Mouse (Mus musculus): Measurements from ENCODE around the gene Stk32b.

DNA sequence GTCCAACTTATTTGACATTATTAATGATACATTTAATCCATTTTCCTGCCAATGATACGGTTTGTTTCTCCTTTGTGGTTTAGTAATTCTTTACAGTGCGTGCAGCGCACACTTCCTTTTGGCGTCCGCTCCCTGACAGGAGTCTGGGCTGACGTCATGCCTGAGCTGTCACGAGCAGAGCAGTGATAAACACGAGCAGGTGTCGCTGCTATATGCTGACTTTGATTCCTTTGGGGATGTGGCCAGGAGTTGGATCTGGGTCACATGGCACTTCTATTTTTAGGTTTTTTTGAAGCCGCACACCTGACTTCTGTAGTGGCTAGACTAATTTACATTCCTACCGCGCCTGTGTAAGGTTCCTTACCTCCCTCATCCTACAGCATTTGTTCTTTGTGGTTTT, 17.2 kb downstream of the Stk32b start:
- TF ChIP-seq CTCF (IDR thresholded peaks at IDR 0.05; ENCODE audit: low read depth, low read length): no peak
- TF ChIP-seq GATA1 (IDR thresholded peaks at IDR 0.05; ENCODE audit: borderline replicate concordance, low read length): no peak
